In genomic region chr19:42780156-42780538, GRCm38 (mm10) we compare ENCODE assay signal across 8 mouse cellular contexts. TPM values are rescaled to one million over a fixed set of nuclear protein-coding genes. Genes with fewer than 3 reads are reported as not detected.
DNase-seq lines count a peak whose midpoint lies in the region; ATAC-seq and TF ChIP-seq lines count a peak whose summit lies in the region.
"Not testable (repeated sequence)": the region's sequence is repeated elsewhere in the genome, so short reads cannot be mapped to it uniquely, and the experiment has no call there.

No protein-coding gene starts in this region.

- TF ChIP-seq EP300 in heart, postnatal 0 days (IDR thresholded peaks at IDR 0.05; ENCODE audit: low read depth) = not testable (repeated sequence)

- TF ChIP-seq CTCF in heart, postnatal 0 days (IDR thresholded peaks at IDR 0.05; ENCODE audit: low read depth); kidney, adult 2 months (conservative IDR thresholded peaks at IDR 0.05; ENCODE audit: insufficient read depth, insufficient read length, low read depth, low read length): not testable (repeated sequence)

- peak overlapping the region; percentile 65 for H3K9ac ChIP-seq in forebrain, embryonic 13.5 days
- peak overlapping the region; percentile 54 for H3K9ac ChIP-seq in heart, postnatal 0 days (replicated peaks; ENCODE audit: low read depth, low read length)
- peak overlapping the region; percentile 74 for H3K9ac ChIP-seq in liver, embryonic 11.5 days (ENCODE audit: low read depth, low read length)
- H3K9ac ChIP-seq in neural tube, embryonic 15.5 days (replicated peaks) = peak overlapping the region; percentile 64

- H3K36me3 ChIP-seq in forebrain, embryonic 13.5 days (ENCODE audit: poor library complexity, severe bottlenecking); heart, postnatal 0 days (replicated peaks; ENCODE audit: control insufficient read depth, insufficient read depth, low read length); kidney, adult 2 months (ENCODE audit: control insufficient read depth, insufficient read depth, low read length); liver, embryonic 11.5 days (ENCODE audit: control insufficient read depth, insufficient read depth, low read length); neural tube, embryonic 15.5 days: not testable (repeated sequence)
- H3K36me3 ChIP-seq in megakaryocyte, embryonic 14.5 days (replicated peaks; ENCODE audit: low read length) = peaks cover 32% of the 10 kb centered on the region

- H3K27me3 ChIP-seq in forebrain, embryonic 13.5 days; heart, postnatal 0 days (ENCODE audit: control insufficient read depth, insufficient read depth, low read length); kidney, adult 2 months (replicated peaks; ENCODE audit: control insufficient read depth, insufficient read depth, low read length); liver, embryonic 11.5 days (replicated peaks; ENCODE audit: control insufficient read depth, insufficient read depth, low read length); megakaryocyte, embryonic 14.5 days (replicated peaks); neural tube, embryonic 15.5 days (replicated peaks): not testable (repeated sequence)

- not testable (repeated sequence) for TF ChIP-seq POLR2A in kidney, adult 2 months (IDR thresholded peaks at IDR 0.05; ENCODE audit: low read depth, low read length)

- peak overlapping the region; percentile 75 for H3K27ac ChIP-seq in forebrain, embryonic 13.5 days
- peak overlapping the region; percentile 74 for H3K27ac ChIP-seq in heart, postnatal 0 days (ENCODE audit: low read depth)
- H3K27ac ChIP-seq in kidney, adult 2 months (ENCODE audit: insufficient read depth, low read depth, low read length) = not testable (repeated sequence)
- H3K27ac ChIP-seq in liver, embryonic 11.5 days (ENCODE audit: low read depth, low read length) = peak overlapping the region; percentile 56
- H3K27ac ChIP-seq in neural tube, embryonic 15.5 days (replicated peaks) = peak overlapping the region; percentile 93

- peak; percentile 19 for ATAC-seq in CD4-positive, CD25-positive, alpha-beta regulatory T cell, adult 4 months
- ATAC-seq in forebrain, embryonic 13.5 days; heart, postnatal 0 days (ENCODE audit: insufficient read depth, low read depth); liver, embryonic 11.5 days (replicated peaks; ENCODE audit: low FRiP score); neural tube, embryonic 15.5 days (ENCODE audit: low FRiP score): not testable (repeated sequence)

- not testable (repeated sequence) for H3K4me1 ChIP-seq in forebrain, embryonic 13.5 days; heart, postnatal 0 days (ENCODE audit: control insufficient read depth, insufficient read depth); kidney, adult 2 months (ENCODE audit: control insufficient read depth, insufficient read depth, low read length); liver, embryonic 11.5 days (replicated peaks; ENCODE audit: control insufficient read depth, insufficient read depth, low read length)
- H3K4me1 ChIP-seq in megakaryocyte, embryonic 14.5 days = peaks cover 36% of the 10 kb centered on the region
- peaks cover 12% of the 10 kb centered on the region for H3K4me1 ChIP-seq in neural tube, embryonic 15.5 days

- peak; percentile 13 for DNase-seq in c-Kit-positive CD71-positive TER-119-negative erythroid progenitor cells, embryonic 14.5 days (ENCODE audit: low read depth)
- DNase-seq in heart, postnatal 0 days (ENCODE audit: low spot score); kidney, adult 2 months; liver, embryonic 11.5 days (ENCODE audit: low spot score): not testable (repeated sequence)

- peak overlapping the region; percentile 64 for H3K4me2 ChIP-seq in forebrain, embryonic 13.5 days
- peak overlapping the region; percentile 79 for H3K4me2 ChIP-seq in heart, postnatal 0 days (ENCODE audit: low read depth, low read length)
- H3K4me2 ChIP-seq in liver, embryonic 11.5 days = peak overlapping the region; percentile 88
- H3K4me2 ChIP-seq in neural tube, embryonic 15.5 days = peak overlapping the region; percentile 79

- WGBS in forebrain, embryonic 13.5 days = 54% methylated on average over 7 of the region's 7 CpGs
- 50% methylated on average over 7 of the region's 7 CpGs for WGBS in heart, postnatal 0 days
- 46% methylated on average over 7 of the region's 7 CpGs for WGBS in kidney, adult 2 months
- 44% methylated on average over 7 of the region's 7 CpGs for WGBS in liver, embryonic 11.5 days
- 55% methylated on average over 7 of the region's 7 CpGs for WGBS in neural tube, embryonic 15.5 days

- peak overlapping the region; percentile 55 for H3K4me3 ChIP-seq in forebrain, embryonic 13.5 days
- peak overlapping the region; percentile 67 for H3K4me3 ChIP-seq in heart, postnatal 0 days (ENCODE audit: low read depth, low read length)
- peak overlapping the region; percentile 61 for H3K4me3 ChIP-seq in kidney, adult 2 months (ENCODE audit: insufficient read depth, low read depth, low read length)
- peak overlapping the region; percentile 70 for H3K4me3 ChIP-seq in liver, embryonic 11.5 days (ENCODE audit: low read depth, low read length)
- H3K4me3 ChIP-seq in megakaryocyte, embryonic 14.5 days (replicated peaks) = peak overlapping the region; percentile 96
- H3K4me3 ChIP-seq in neural tube, embryonic 15.5 days (replicated peaks) = peak overlapping the region; percentile 77

- not testable (repeated sequence) for H3K9me3 ChIP-seq in forebrain, embryonic 13.5 days (replicated peaks); heart, postnatal 0 days (replicated peaks; ENCODE audit: control insufficient read depth, low read length); liver, embryonic 11.5 days (ENCODE audit: control insufficient read depth, low read length); megakaryocyte, embryonic 14.5 days; neural tube, embryonic 15.5 days (replicated peaks)

RNA-seq across cellular contexts. Expression of gene Hps1, which starts 0.4 kb away (rescaled TPM):
- polyA plus RNA-seq in CD4-positive, CD25-positive, alpha-beta regulatory T cell, adult 4 months (2017; shearing (Covaris generic)) = 10 to 100 TPM; 10.9 to 18.1 TPM
- polyA plus RNA-seq in forebrain, embryonic 13.5 days (2015; fragmentation: Nextera tagmentation; extraction: Ambion mirVana) = 14.7 and 14.8 TPM in 2 replicates
- total RNA-seq in heart, postnatal 0 days (2014; rRNA removed; ENCODE audit: low replicate concordance) = 6.6 and 9.4 TPM in 2 replicates
- polyA plus RNA-seq in heart, postnatal 0 days (2015; fragmentation: Nextera tagmentation; extraction: Ambion mirVana) = 2.4 and 3.2 TPM in 2 replicates
- 20.1 and 23.6 TPM in 2 replicates for polyA plus RNA-seq in kidney, adult 2 months (2012; rRNA removed)
- 19.5 and 20.8 TPM in 2 replicates for polyA plus RNA-seq in liver, embryonic 11.5 days (2014; fragmentation: Nextera tagmentation; extraction: Ambion mirVana)
- polyA plus RNA-seq in megakaryocyte, embryonic 14.5 days (2012; ENCODE audit: insufficient read depth, low replicate concordance) = 95.9 and 170 TPM in 2 replicates
- polyA plus RNA-seq in neural tube, embryonic 15.5 days (2015; fragmentation: Nextera tagmentation; extraction: Ambion mirVana) = 8.3 and 12.0 TPM in 2 replicates

RNA-seq across cellular contexts. Expression of gene Pyroxd2, which starts 27.6 kb away (rescaled TPM):
- under 1 TPM; 0.39 to 0.77 TPM for polyA plus RNA-seq in CD4-positive, CD25-positive, alpha-beta regulatory T cell, adult 4 months (2017; shearing (Covaris generic))
- polyA plus RNA-seq in forebrain, embryonic 13.5 days (2015; fragmentation: Nextera tagmentation; extraction: Ambion mirVana) = 1.1 TPM in 2 replicates
- total RNA-seq in heart, postnatal 0 days (2014; rRNA removed; ENCODE audit: low replicate concordance) = 1.1 and 3.7 TPM in 2 replicates
- 3.3 and 3.5 TPM in 2 replicates for polyA plus RNA-seq in heart, postnatal 0 days (2015; fragmentation: Nextera tagmentation; extraction: Ambion mirVana)
- polyA plus RNA-seq in kidney, adult 2 months (2012; rRNA removed) = 68.9 and 74.1 TPM in 2 replicates
- 1.1 and 1.2 TPM in 2 replicates for polyA plus RNA-seq in liver, embryonic 11.5 days (2014; fragmentation: Nextera tagmentation; extraction: Ambion mirVana)
- 0.80 and 2.4 TPM in 2 replicates for polyA plus RNA-seq in megakaryocyte, embryonic 14.5 days (2012; ENCODE audit: insufficient read depth, low replicate concordance)
- polyA plus RNA-seq in neural tube, embryonic 15.5 days (2015; fragmentation: Nextera tagmentation; extraction: Ambion mirVana) = 1.5 and 2.1 TPM in 2 replicates

Comparison
In these comparisons a context has a peak if more than half of its experiments do, and no peak if none do; other contexts are left out.
1. RNA of gene Pyroxd2, which starts 27.6 kb away (polyA plus RNA-seq): 68.9 to 74.1 TPM in kidney, adult 2 months; 3.3 to 3.5 TPM in heart, postnatal 0 days, 0.80 to 2.4 TPM in megakaryocyte, embryonic 14.5 days, 1.5 to 2.1 TPM in neural tube, embryonic 15.5 days, 1.1 to 1.2 TPM in liver, embryonic 11.5 days, 1.1 TPM in forebrain, embryonic 13.5 days and 0.39 to 0.77 TPM in CD4-positive, CD25-positive, alpha-beta regulatory T cell, adult 4 months; every median in the first group is over 10 times any median in the second.
2. Peak in every context shown above with its lines, with median percentiles within 50 percentile points of each other: H3K4me2 ChIP-seq, H3K4me3 ChIP-seq and H3K9ac ChIP-seq.